Comparison of ENCODE assay signal across 29 mouse cellular contexts in the genomic region with DNA sequence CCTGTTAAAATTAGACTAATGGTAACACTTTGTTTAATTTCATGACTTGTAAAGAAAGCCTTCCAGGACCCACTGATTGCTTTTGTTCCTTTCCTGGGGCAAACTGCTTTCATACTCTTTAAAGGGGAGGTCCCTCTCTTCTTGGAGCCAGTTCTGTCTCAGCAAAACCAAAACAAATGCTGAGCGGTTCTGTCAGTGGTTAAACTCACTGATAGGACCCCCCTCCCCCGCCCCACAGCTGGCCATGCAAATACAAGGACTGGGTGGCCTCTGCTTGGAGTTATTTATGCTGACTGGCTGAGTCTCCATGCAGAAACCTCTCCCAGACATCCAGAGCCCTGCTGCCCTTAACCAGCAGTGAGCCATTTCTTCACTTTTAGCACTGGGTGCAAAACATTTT.
DNase-seq lines count a peak whose midpoint lies in the region; ATAC-seq and TF ChIP-seq lines count a peak whose summit lies in the region.
"Had no signal": no experiment of that assay in that cellular context is flagged by ENCODE, and none has a peak within 500 bp of the region (broad histone marks: within the 10 kb centered on the region; RNA-seq: fewer than 3 reads in every experiment).

No protein-coding gene starts in this region.

- no peak for TF ChIP-seq CTCF in intestine, postnatal 0 days (IDR thresholded peaks at IDR 0.05; ENCODE audit: low read depth)
- no peak for TF ChIP-seq CTCF in liver, postnatal 0 days (IDR thresholded peaks at IDR 0.05; ENCODE audit: low read depth)

- TF ChIP-seq EP300 in liver, postnatal 0 days (IDR thresholded peaks at IDR 0.05; ENCODE audit: low read depth), result no peak

- H3K4me3 ChIP-seq in intestine, embryonic 16.5 days (ENCODE audit: low read length), result no peak overlapping the region
- no peak overlapping the region for H3K4me3 ChIP-seq in intestine, postnatal 0 days (ENCODE audit: low read depth, low read length)
- H3K4me3 ChIP-seq in liver, postnatal 0 days (ENCODE audit: low read depth, low read length), result no peak overlapping the region
- no peak overlapping the region for H3K4me3 ChIP-seq in forebrain, embryonic 10.5 days
- H3K4me3 ChIP-seq: forebrain, embryonic 15.5 days; gastrocnemius, adult 2 months; heart, embryonic 13.5 days; kidney, embryonic 15.5 days; limb, embryonic 10.5 days; limb, embryonic 15.5 days; midbrain, embryonic 13.5 days; stomach, embryonic 15.5 days had no signal

- no peaks in the 10 kb centered on the region for H3K9me3 ChIP-seq in intestine, embryonic 16.5 days (ENCODE audit: control insufficient read depth, low read length)
- no peaks in the 10 kb centered on the region for H3K9me3 ChIP-seq in intestine, postnatal 0 days (ENCODE audit: control insufficient read depth)
- H3K9me3 ChIP-seq in liver, postnatal 0 days (ENCODE audit: low read length), result no peaks in the 10 kb centered on the region
- H3K9me3 ChIP-seq in forebrain, embryonic 10.5 days, result no peaks in the 10 kb centered on the region
- H3K9me3 ChIP-seq: forebrain, embryonic 15.5 days; heart, embryonic 13.5 days; kidney, embryonic 15.5 days; limb, embryonic 10.5 days; limb, embryonic 15.5 days; midbrain, embryonic 13.5 days; stomach, embryonic 15.5 days had no signal

- no peak overlapping the region for H3K4me2 ChIP-seq in intestine, embryonic 16.5 days (ENCODE audit: low read depth, low read length)
- H3K4me2 ChIP-seq in intestine, postnatal 0 days (replicated peaks; ENCODE audit: low read depth), result no peak overlapping the region
- no peak overlapping the region for H3K4me2 ChIP-seq in liver, postnatal 0 days (ENCODE audit: low read depth, low read length)
- H3K4me2 ChIP-seq: forebrain, embryonic 15.5 days; heart, embryonic 13.5 days; hindbrain, embryonic 14.5 days; kidney, embryonic 15.5 days; limb, embryonic 15.5 days; midbrain, embryonic 13.5 days; stomach, embryonic 15.5 days had no signal

- WGBS in intestine, embryonic 16.5 days, result 18% methylated on average over 2 of the region's 2 CpGs
- 29% methylated on average over 2 of the region's 2 CpGs for WGBS in intestine, postnatal 0 days
- 35% methylated on average over 2 of the region's 2 CpGs for WGBS in liver, postnatal 0 days (ENCODE audit: insufficient replicate concordance)
- 39% methylated on average over 2 of the region's 2 CpGs for WGBS in forebrain, embryonic 10.5 days

- no peaks in the 10 kb centered on the region for H3K27me3 ChIP-seq in intestine, embryonic 16.5 days (replicated peaks; ENCODE audit: control insufficient read depth, insufficient read depth, low read length)
- no peaks in the 10 kb centered on the region for H3K27me3 ChIP-seq in intestine, postnatal 0 days (replicated peaks; ENCODE audit: control insufficient read depth, insufficient read depth, low read length)
- H3K27me3 ChIP-seq in liver, postnatal 0 days (ENCODE audit: insufficient read depth, low read length), result no peaks in the 10 kb centered on the region
- H3K27me3 ChIP-seq in forebrain, embryonic 10.5 days (ENCODE audit: poor library complexity, severe bottlenecking), result no peaks in the 10 kb centered on the region
- H3K27me3 ChIP-seq: forebrain, embryonic 15.5 days; heart, embryonic 13.5 days; kidney, embryonic 15.5 days; limb, embryonic 15.5 days; midbrain, embryonic 13.5 days; stomach, embryonic 15.5 days had no signal

- peaks cover 4% of the 10 kb centered on the region; the same call in 1 of the 2 replicates for H3K4me1 ChIP-seq in intestine, embryonic 16.5 days (ENCODE audit: control insufficient read depth, insufficient read depth, low read length)
- H3K4me1 ChIP-seq in intestine, postnatal 0 days (replicated peaks; ENCODE audit: control insufficient read depth, insufficient read depth, low read length), result no peaks in the 10 kb centered on the region
- no peaks in the 10 kb centered on the region for H3K4me1 ChIP-seq in liver, postnatal 0 days (ENCODE audit: insufficient read depth)
- H3K4me1 ChIP-seq in forebrain, embryonic 10.5 days, result peaks cover 7% of the 10 kb centered on the region
- H3K4me1 ChIP-seq: midbrain, embryonic 13.5 days; stomach, embryonic 15.5 days had no signal

- H3K27ac ChIP-seq in intestine, embryonic 16.5 days (ENCODE audit: low read length), result no peak overlapping the region
- H3K27ac ChIP-seq in intestine, postnatal 0 days (ENCODE audit: low read depth, low read length), result no peak overlapping the region
- no peak overlapping the region for H3K27ac ChIP-seq in liver, postnatal 0 days (ENCODE audit: low read depth)
- no peak overlapping the region for H3K27ac ChIP-seq in forebrain, embryonic 10.5 days
- H3K27ac ChIP-seq: forebrain, embryonic 15.5 days; gastrocnemius, adult 2 months; heart, embryonic 13.5 days; hindbrain, embryonic 14.5 days; kidney, embryonic 15.5 days; limb, embryonic 10.5 days; limb, embryonic 15.5 days; liver, embryonic 14.5 days; midbrain, embryonic 13.5 days; stomach, embryonic 15.5 days had no signal

- no peak overlapping the region for H3K9ac ChIP-seq in intestine, embryonic 16.5 days (ENCODE audit: low read depth, low read length)
- no peak overlapping the region for H3K9ac ChIP-seq in intestine, postnatal 0 days (ENCODE audit: low read depth, low read length)
- no peak overlapping the region for H3K9ac ChIP-seq in liver, postnatal 0 days (replicated peaks)
- H3K9ac ChIP-seq: forebrain, embryonic 15.5 days; heart, embryonic 13.5 days; hindbrain, embryonic 14.5 days; kidney, embryonic 15.5 days; limb, embryonic 15.5 days; liver, embryonic 14.5 days; midbrain, embryonic 13.5 days; stomach, embryonic 15.5 days had no signal

- peak; percentile 36; the same call in 1 of the 2 replicates for ATAC-seq in intestine, embryonic 16.5 days
- no peak for ATAC-seq in intestine, postnatal 0 days
- ATAC-seq in liver, postnatal 0 days, result no peak
- ATAC-seq: forebrain, embryonic 15.5 days; midbrain, embryonic 13.5 days had no signal

- H3K36me3 ChIP-seq in intestine, embryonic 16.5 days (ENCODE audit: control insufficient read depth, insufficient read depth, low read length), result no peaks in the 10 kb centered on the region
- no peaks in the 10 kb centered on the region for H3K36me3 ChIP-seq in intestine, postnatal 0 days (ENCODE audit: control insufficient read depth, insufficient read depth)
- H3K36me3 ChIP-seq in liver, postnatal 0 days (replicated peaks; ENCODE audit: insufficient read depth, low read length), result no peaks in the 10 kb centered on the region
- no peaks in the 10 kb centered on the region for H3K36me3 ChIP-seq in forebrain, embryonic 10.5 days (replicated peaks)
- H3K36me3 ChIP-seq: forebrain, embryonic 15.5 days; heart, embryonic 13.5 days; kidney, embryonic 15.5 days; limb, embryonic 10.5 days; limb, embryonic 15.5 days; midbrain, embryonic 13.5 days; stomach, embryonic 15.5 days had no signal

- DNase-seq in liver, postnatal 0 days, result peak; percentile 15
- DNase-seq in liver, result no peak
- peak; percentile 12 for DNase-seq in embryo, embryonic 10.5 days (ENCODE audit: low spot score)
- peak; percentile 6 for DNase-seq in mesoderm, embryonic 11.5 days (ENCODE audit: low read depth, low spot score)
- no peak for DNase-seq in frontal cortex, adult 2 months (ENCODE audit: extremely low spot score in 1 of 2, low spot score in 1 of 2)
- DNase-seq in forebrain, embryonic 10.5 days (ENCODE audit: extremely low spot score, low spot score), result no peak
- DNase-seq: adrenal gland, postnatal 25 days; cerebellum, adult 2 months; cerebellum, postnatal 14 days; gastrocnemius, adult 2 months; gastrocnemius, postnatal 36 days; heart, adult 18-20 months; heart, postnatal 10 days; layer of hippocampus, adult 9-11 months; lung, postnatal 36 days; retina, postnatal 1 day; right cerebral cortex, postnatal 14 days; thymus, postnatal 36 days had no signal

Comparison
In these comparisons a context has a peak if more than half of its experiments do, and no peak if none do; other contexts are left out.
1. DNase-seq: peak in liver, postnatal 0 days (single experiment), embryo, embryonic 10.5 days (single experiment) and mesoderm, embryonic 11.5 days (single experiment); none in liver (single experiment), frontal cortex, adult 2 months (0 of 2) and forebrain, embryonic 10.5 days (single experiment).